Mouse (Mus musculus) kidney, adult 2 months (tissue): ENCODE measurements around the gene Ski.

Source experiments
- CTCF ChIP-seq: fragments of 200-500 bp; conservative IDR thresholded peaks from 2 replicates; pipeline ENCODE4 v1.5.1; 2011; ENCODE audit warnings: low read depth, mild to moderate bottlenecking, control low read depth, low read length, moderate library complexity, mixed read lengths; ENCODE audit not compliant: insufficient read depth, insufficient read length
- POLR2A ChIP-seq: fragments of 200-500 bp; IDR thresholded peaks from one replicate; pipeline ENCODE4 v1.6.1; 2011; ENCODE audit warnings: low read depth, low read length, control low read depth

DNA sequence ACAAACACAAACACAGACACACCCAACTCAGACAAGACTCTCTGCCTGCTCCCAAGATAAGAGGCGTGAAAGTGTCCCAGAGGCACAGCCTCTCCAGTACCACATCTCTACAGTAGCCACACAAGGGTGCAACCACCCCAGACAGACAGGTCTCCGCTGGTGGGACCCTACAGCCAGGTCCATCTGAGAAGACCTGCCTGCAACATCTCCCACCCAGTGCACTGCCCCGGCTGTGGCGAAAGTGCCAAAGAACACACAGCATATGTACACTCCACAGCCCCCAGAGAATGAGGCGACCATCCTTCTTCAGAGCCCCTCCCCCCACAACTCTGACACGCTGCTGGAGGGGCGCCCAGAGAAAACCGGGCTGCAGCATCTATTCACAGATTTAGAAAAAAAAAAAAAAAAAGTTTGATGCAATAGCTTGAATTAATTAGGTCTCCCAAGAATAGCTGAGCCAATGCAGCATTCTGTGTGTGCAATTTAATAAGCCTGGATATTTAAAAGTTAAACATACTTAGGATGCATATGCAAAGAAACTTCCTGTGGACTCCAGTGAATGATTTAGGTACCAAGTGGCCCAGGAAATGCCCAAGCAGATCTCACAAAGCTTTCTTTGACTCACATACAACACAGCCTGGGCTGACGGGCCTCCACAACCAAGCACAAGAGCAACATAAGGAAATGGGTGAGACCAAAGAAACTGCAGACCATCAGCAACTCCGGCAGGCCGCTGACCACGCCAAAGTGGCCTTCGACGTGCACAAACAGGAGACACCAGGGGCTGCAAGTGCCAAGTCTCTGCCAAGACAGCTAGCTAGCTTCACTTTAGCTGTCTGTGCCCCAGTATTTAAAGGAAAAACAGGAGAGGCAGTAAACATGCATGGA lies 1.9 kb downstream of the Ski start:
- TF ChIP-seq POLR2A, result no peak
- TF ChIP-seq CTCF, result no peak
